Mouse (Mus musculus) ZHBTc4 (cell line): ENCODE measurements around the gene Gm4131.
"Not testable (repeated sequence)": the region's sequence is repeated elsewhere in the genome, so short reads cannot be mapped to it uniquely, and the experiment has no call there.

Experiments
- DNase-seq: peaks from one replicate; pipeline ENCODE4 v3.0.0-alpha.2; 2011; ENCODE audit warnings: low read depth, low spot score

Gene Gm4131

DNA sequence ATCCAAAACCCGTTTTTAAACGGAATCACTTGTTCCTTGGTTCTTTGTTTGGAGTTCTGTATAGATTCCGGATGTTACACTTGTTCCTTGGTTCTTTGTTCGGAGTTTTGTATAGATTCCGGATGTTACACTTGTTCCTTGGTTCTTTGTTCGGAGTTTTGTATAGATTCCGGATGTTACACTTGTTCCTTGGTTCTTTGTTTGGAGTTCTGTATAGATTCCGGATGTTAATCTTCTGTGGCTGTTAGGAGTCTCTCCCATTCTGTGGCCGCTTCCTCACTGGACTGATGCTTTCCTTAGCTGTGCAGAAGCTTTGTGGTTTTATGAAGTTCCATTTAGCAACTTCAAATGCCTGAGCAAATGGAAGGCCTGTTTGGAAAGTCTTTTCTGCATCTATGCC, at the start of gene Gm4131:
TSS of gene Gm4131 (minus strand) at position 101 of the 400 bp plus-strand sequence.
- DNase-seq = not testable (repeated sequence)

DNA sequence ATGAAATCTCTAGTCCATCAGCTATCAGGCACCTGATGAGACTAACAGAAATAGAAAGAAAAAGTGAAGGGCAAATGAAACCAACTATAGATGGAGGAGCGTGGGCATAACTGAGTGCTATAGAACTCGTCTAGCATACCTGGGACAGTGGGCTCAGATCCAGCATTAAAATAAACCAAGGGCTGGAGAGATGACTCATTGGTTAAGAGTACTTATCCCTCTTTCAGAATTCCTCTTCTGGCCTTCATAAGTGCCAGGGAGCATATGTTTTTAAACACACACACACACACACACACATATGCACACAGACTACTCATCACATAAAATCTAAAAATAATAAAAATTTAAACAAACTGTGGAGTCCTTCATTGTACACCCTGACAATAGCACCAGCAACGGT, 43.2 kb upstream of the Gm4131 start:
- no peak for DNase-seq

DNA sequence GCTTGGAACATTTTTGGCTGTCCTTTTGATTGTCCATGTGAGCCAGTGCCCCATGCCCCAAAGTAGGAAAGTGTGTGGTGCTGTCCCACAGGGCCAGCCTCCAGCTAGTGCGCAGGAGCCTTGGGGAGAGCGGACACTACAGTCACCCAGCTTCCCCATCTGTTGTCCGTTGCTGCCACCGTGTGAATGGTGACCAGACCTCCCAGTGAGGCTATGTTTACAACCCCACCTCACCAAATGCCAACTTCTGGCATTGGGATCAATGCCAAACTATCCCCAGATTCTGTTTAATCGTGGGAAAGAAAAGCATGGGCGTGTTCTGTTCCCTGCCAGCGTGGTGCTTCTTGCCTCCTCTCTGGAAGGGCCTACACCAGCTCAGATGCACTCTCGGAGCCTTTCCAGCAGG, 41.1 kb upstream of the Gm4131 start:
- no peak for DNase-seq

DNA sequence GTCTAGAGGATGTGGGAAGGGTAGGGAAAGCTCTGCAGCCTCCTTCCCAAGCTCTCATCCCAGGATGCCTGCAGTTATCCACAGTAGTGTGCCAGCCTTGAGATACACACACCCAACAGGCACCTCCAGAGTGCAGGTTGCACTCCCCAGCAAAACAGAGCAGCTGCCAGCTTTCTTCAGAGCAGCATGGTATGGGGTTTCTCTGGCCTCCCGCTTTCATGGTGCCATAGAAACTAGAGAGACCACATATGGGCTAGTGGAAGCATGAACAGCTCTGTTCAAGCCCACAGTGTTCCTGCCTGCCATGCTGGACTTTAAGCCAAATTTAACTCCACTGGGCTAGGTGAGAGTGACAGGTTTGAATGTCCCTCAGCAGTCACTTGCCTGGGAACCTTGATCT, 36.1 kb upstream of the Gm4131 start:
- no peak for DNase-seq

DNA sequence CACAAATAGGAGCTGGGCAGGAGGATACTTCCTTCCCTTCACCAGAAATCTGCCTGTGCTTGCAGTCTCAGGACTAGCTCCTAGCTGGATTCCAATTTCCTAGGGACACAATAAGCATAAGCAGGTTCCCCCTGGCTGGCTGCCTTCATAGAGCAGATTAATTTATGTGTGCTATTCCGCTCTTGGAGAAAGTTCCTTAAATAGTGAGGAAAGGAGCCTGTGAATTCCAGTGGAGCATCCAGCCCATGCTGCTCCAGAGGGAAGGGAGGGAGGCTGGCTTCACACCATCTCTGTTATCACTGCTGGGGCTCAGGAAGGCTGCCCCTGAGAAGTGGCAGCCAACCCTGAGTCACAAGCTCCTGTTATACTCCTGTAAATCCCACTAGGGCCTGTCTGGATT, 35.5 kb upstream of the Gm4131 start:
- DNase-seq = no peak

DNA sequence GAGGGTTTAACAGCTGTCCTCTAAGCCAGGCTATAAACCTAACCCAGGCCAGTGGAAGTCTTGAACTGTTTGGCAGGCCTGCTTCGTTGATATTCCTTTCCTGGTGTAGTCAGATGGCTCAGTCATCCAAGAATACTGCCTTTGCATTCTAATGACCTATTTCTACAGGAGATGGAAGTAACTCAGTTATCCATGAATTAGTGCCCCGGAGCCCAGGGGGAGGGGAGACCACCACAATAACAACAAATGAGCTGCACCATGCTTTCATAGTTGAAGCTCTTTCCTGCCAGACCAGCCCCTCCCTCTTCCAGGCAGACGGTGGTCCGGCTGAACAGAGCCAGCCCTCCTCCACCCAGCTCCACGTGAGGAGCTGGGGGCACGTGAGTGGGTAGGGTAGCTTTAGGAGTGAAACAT, 33.4 kb upstream of the Gm4131 start:
- DNase-seq = no peak

DNA sequence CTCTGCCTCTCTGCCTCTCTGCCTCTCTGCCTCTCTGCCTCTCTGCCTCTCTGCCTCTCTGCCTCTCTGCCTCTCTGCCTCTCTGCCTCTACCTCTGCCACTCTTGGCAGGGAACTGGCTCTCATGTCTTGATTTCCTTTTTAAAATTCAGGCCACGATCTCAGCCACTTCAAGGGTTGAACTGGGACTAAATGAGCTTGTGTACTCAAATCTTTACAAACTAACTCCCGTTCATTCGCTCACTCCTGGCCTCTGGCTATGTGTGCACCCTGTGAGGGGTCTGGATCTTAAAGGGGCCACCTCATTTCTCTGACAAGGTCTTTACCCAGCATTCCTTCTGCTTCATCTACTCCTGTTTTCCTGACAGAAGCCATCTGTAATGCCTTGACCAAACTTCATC, 18.6 kb upstream of the Gm4131 start:
- no peak for DNase-seq

DNA sequence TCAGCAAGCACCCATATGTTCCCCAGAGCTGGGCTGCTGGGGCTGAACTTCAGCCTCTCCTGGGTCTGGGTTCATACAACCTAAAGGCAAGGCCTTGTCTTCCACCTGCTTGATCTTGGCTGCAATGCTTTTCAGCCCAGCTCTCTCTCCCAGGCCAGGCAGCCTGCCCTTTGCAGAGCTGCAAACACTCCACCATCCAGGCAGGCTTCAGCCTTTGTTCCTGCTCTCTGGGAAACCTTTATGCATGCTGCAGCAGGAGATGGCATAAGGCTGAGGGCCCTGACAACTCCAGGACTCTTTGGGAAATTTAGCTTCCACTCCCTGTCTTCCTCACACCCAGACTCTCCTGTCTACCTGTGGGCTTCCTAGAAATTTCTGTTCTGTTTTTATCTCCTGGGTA, 17.9 kb upstream of the Gm4131 start:
- DNase-seq = no peak

DNA sequence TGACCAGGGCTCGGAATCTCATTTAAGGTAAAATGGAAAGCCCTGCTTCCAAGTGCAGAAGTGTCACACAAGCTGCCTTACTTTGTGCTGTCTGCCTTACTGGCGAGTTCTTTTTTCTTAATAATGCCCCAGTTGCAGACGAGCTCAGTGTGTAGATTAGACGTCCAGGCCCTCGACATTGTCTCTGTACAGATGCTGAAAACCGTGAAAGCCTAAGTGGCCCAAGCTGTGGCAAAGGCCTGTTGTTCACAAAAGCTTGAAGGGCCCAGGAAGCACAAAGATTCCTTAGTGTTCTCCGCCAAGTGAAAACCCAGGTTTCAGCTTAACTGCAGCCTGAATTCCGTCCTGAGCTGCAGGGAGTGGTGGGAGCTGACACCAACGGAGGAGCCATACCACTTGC, 15.0 kb upstream of the Gm4131 start:
- no peak for DNase-seq

DNA sequence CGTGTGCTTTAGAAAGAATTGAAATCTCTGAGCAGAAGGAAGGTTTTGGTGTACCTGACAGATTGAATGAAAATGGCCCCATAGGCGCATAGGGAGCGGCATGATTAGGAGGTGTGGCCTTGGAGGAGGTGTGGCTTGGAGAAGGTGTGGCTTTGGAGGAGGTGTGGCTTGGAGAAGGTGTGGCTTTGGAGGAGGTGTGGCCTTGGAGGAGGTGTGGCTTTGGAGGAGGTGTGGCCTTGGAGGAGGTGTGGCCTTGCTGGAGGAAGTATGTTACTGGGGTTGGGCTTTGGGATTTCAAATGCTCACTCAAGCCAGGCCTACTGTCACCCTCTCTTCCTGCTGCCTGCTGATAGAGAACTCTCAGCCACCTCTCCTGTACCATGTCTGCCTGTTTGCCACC, 14.2 kb upstream of the Gm4131 start:
- peak; percentile 76 for DNase-seq

DNA sequence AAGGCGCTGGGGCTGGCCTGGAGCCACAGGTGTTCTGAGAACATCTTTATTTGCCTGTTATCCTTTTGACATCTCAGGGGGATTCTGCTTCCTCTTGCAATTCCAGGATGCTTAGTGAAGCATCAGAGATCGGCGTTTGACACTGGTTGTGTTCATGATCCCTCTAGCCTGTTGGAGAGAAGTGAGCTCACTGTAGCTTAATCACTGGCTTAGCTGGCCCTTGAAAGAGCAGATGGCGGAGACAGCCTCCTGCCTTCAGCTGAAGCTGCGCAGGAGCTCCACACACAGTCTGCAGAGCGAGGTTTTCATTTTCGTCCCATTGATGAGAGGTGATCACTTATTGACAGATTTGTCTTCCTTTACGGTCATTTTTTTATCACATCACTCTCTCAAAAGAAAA, 9.1 kb upstream of the Gm4131 start:
- no peak for DNase-seq

DNA sequence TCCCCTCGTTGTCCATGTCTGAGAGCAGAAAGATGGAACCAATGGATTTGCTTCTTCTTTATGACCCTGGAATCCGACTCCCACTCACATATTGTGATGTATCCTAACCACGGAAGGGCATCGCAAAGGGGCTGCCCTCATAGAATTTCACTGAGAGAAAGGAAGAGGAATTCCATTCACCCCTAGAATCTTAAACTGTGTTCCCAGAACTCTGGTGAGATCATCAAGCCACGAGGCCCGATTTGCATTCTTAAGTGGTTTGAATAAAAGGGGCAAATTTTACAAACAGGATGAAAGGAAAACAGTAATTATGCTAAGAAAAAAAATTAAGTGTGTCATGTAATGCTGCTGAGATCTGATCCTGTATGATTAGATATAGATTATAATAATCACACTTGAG, 8.2 kb upstream of the Gm4131 start:
- no peak for DNase-seq

DNA sequence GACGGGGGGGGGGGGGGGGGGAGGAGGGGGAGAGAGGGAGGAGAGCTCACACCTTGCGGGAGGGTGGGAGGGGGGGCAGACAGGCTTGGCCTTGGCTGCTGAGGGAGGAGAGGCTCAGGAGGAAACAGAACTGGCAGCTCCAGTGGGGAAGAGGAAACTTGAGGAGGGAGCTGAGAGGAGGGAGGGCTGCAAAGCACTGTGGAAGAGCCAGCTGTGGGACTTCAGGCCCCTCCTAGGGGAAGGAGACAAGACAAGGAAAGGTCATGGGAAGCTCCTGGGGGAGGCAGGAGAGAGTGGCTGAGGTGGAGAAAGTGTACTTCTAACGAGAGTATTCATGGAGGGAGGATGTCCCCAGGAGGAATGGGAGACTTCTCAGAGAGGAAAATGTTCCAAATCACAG, 6.7 kb upstream of the Gm4131 start:
- DNase-seq = no peak

DNA sequence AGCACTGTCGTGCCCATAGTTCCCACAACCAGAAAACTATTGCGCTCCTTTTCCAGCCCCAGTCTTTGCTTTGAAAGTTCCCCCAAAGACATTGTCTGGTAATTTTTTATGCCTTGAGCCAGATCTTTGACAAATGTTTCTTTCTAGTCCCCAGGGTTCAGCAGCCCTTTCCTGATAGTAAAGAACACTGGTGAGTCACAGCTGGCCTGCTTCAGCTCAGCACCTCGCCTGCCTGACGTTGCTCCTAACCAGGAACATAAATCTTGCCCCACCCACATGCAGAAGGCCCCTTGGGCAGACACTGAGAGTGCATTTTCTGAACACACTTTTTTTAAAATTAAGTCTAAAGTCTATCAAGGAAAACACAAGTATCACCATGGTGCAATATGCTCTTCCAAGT, 3.6 kb upstream of the Gm4131 start:
- DNase-seq = no peak

DNA sequence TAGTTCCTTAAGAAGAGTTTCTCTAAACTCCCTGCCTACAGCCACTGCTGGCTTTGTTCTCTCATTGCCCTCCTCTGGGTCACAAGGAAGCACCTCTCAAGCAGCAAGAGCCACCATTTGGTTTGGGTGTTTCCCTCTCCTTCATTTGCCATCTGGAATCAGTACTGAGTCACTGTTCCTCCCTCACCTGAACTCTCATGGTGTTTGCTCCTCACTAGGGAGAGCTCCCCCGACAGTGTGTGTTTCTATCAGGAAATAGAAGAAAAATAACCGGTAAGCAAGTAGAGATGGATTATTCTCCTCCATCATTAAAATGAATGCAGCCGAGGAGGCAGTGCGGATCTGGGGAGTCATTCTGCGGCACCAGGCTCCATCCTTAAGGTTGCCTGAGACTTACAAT, 2.7 kb upstream of the Gm4131 start:
- no peak for DNase-seq

DNA sequence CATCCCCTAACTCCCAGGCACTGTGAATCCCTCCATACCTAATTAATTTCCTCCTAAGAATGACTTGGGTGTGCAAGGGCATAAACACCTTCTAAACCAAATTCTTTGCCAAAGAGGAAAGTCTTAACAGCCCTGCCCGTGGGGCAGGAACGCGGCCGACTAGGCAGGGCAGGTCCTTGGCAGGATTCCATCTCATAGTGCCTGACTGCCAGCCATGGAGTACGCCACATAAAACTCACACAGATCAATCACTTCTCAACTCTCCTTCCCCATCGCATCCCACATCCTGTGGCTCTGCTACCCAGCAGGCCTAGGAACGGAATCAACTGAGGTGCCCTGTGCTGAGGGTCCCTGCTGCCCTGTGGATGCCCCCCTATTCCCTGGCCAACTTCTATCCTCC, 3.0 kb downstream of the Gm4131 start:
- DNase-seq = no peak

DNA sequence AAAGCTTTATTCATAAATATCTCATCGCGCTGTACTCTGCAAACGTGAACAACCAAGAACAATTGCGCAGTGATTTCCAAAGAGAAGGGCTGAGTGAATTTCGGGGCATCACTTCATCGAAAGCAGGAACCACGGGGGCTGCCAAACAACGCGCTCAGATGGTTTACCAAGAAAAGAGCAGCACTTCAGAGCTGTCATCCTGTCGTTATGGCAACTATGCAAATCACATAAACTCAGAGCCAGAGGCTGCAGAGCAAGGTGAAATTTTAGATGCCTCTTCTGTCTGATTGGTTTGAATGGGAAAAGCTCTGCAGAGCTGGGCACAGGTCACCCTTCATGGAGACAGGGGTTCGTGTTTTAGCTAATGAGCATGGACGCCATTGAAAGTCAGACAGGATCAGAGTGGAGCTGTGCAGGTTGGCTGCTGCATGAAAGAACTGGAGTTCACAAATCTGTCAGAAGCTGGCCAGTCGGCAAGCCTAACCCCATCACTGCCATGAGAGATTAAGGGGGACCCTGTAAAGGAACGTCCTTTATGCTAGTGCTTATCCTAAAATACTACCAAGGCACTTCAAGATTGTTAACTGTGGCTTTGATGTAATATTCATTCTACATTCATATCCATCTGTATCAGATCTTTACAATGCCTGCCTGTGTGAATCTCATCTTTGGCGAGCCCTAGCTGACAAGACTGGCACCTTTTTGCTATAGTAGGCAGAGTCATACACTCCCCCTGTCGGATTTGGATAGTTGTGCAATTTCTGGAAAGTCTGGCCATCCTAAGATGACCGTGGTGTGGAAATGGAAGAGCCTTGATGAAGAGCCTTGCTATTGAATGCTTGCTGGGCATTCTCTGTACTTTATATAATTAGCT, 4.6 kb downstream of the Gm4131 start:
- no peak for DNase-seq

DNA sequence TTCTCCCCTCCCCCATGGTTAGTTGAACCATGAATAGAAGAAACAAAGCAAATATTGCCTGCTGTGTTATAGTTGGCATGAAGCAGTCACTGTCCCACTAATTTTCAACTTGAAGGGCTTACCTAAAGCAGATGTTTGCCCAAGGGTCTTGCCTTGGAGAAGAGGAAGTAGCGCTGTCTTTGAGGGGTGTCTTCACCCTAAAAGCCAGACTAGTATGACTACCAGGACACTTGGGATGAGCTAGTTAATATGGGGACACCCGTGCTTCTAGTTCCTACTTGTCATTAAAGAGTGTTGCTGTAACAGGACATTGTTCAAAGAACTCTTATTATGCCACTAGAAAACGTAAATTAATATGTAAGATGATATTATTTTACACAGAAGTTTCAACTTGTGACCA, 9.6 kb downstream of the Gm4131 start:
- no peak for DNase-seq

DNA sequence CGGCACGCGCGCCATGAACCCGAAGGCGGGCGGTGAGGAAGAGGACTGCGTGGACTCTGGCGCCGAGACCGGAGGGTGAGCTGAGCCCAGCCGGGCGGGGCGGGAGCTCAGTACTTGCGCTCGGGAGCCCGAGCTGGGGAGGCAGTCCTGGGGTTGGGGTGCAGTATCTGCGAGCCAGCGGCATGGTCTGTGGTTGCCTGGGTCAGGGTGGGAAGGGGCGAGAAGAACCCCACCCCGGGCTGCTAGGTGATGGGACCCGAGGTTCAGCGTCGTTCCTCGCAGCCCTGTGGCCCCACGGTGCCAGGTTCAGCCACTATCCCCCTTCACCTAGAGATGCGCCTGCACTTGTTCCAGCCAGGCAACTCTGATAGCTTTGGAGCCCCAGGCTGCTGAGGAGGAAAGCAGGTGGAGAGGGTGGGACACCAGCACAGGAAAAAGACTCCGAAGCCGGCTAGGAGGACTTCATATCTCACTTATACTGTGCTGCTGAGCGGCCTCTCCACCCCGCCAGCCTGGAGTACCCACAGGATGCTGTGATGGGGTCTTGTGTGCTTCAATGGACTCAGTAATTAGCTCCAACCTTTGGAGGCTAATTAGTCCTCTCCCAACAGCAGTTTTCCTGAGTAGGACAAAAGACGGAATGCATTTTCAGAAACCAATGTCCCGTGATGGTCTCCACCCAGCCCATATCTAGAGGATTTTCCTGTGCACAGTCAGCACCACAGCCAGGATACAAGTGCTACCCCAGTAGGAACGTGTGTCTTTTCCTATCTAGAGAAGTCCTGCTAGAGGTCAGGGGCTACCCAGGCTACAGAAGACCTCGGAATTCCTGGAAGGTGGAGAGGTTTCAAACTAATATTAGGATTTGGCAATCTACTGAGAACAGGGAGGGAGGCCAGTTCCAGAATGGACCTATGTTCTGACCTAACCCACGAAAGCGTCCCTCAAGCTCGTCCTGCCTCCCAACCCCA, 10.6 kb downstream of the Gm4131 start:
- peak; percentile 15 for DNase-seq

DNA sequence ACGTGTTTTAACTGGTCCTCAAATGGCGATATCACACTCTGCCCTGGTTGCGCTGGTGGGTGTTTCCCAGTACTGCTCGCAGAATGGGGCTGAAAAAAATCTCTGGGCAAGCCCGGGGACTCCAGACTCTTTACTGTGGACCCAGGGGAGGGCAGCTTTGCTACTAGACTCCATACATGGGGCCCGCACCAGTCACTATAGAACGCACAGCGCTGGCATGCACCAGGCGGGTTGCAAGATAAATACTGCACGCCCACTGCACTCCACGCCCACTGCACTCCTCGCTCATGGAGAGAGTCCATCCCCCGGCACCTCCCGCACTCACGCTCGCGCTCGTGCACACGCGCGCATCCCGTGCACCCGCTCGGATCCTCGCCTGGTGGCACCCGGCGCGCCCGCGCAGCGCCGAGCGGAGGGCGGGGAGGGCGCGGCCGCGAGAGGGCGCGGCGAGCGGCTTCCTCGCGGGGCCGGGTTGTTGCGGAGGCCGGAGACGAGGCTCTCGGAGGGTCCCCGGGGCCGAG, 11.4 kb downstream of the Gm4131 start, which contains the start of gene Fam124a:
TSS of gene Fam124a (plus strand) at position 429 of the 521 bp plus-strand sequence.
- DNase-seq = peak; percentile 79

DNA sequence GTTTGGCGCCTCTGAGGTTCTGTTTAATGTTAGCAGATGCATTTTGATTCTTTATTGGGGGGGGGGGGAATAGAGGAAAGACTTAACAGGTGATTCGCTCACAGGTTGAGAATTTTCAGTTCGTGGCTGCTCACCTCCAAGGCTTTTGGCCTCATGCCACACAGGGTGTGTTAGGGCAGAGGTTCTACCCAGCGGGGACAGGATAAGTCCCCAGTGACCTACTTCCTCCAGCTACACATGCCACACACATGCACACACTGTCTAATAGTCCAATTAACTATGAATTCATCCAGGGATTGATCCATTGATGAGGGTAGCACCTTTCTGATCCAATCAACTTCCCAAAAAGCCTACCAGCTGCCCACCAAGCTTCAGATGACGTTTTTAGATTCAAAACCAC, 12.9 kb downstream of the Gm4131 start:
- DNase-seq = no peak

DNA sequence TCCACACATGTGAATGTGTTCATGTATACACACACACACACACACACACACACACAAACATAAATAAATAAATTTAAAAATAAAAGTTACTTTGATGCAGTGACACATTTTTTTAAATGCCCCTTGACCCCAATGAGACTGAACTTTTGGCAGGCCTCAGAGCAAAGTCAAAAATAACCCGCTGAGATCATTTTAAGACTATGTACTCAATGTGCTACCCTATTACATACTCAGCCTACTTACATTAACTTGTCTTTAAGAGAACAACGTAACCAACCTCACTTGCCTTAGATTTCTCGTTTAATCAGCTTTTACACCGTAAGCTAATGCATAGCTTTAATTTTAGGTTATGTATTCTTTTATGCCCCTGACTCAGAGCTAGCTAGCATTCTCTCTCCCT, 13.9 kb downstream of the Gm4131 start:
- DNase-seq = no peak
